Mouse (Mus musculus) MEL-GATA-1-ER (cell line): ENCODE results near the gene Lrrc29.

Experiments
- DNase-seq: peaks from one replicate; pipeline ENCODE4 v3.0.0-alpha.2; 2012; ENCODE audit warnings: low read depth; ENCODE audit errors: extremely low read depth

Lrrc29 gene

GRCm38 (mm10) chr8:105345061-105345975 lies 19.2 kb upstream of the Lrrc29 start:
- no peak for DNase-seq

- DNase-seq, result no peak
These were observed 17.9 kb upstream of the Lrrc29 start for GRCm38 (mm10) chr8:105343791-105344574.

- no peak for DNase-seq
These were observed 16.7 kb upstream of the Lrrc29 start for GRCm38 (mm10) chr8:105342768-105343167.

DNA sequence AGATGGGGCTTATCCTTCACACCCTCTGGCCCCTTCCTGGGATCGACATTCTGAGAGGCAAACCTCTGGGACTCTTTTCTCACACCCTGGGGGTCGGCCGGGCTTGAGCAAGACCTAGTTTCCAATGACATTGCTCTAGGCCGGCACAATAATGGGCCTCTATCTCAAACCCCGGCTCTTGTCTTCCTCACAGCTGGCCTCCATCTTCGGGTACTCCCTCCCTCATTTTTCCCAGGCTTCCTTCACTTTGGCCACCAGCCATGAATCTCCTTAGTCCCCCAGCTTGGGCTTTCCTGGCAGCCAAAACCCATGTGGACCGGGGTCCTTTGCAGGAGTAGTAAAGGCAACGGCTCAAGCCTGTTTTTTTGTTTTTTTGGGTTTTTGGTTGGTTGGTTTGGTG lies 15.3 kb upstream of the Lrrc29 start:
- no peak for DNase-seq

GRCm38 (mm10) chr8:105339886-105340635 lies 14.0 kb upstream of the Lrrc29 start:
- no peak for DNase-seq

DNA sequence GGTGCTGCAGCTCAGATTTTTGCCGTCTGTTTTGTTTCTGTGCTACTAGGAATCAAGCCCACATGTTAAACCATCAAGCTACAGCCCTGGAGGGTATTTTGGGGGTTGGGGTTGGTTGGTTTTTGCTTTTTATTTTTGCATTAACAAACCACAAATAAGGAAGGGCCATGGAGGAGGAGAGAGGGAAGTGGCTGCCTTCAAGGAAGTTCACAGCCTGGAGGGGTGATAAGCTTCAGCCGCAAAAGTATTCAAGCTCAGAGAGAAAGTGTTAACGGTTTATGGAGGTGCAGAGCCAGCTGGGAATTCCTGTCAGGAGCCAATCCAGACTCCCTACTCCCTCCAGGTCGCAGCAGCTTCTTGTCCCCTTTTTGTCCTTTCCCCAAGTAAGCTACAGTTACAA lies 12.9 kb upstream of the Lrrc29 start:
- peak; percentile 80 for DNase-seq

GRCm38 (mm10) chr8:105336373-105337130 lies 10.5 kb upstream of the Lrrc29 start:
- DNase-seq, result no peak

GRCm38 (mm10) chr8:105332523-105332922 lies 6.4 kb upstream of the Lrrc29 start:
- DNase-seq, result no peak

- DNase-seq, result no peak
These were observed 5.9 kb upstream of the Lrrc29 start for GRCm38 (mm10) chr8:105331931-105332330.

DNA sequence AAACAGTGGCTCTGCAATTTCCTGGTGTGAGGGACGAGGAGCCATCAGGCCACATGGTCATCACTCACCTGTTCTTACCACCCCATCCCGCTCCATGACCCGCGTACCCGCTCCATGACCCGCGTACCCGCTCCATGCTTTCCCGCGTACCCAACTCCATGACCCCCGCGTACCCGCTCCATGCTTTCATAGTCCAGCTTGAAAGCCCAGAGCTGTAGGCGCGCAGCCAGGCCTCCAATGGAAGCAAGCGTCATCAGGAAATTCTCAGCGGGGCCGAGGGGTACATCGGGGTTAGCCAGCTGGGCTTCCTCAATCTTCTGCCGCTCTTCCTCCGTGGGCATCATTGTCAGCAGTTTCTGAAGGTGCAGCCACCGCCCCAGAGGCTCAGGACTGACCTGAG lies 5.4 kb upstream of the Lrrc29 start:
- DNase-seq, result no peak

- DNase-seq, result no peak
These were observed 4.2 kb upstream of the Lrrc29 start for GRCm38 (mm10) chr8:105330325-105330724.

GRCm38 (mm10) chr8:105326968-105327367 lies 890 bp upstream of the Lrrc29 start:
- no peak for DNase-seq

DNA sequence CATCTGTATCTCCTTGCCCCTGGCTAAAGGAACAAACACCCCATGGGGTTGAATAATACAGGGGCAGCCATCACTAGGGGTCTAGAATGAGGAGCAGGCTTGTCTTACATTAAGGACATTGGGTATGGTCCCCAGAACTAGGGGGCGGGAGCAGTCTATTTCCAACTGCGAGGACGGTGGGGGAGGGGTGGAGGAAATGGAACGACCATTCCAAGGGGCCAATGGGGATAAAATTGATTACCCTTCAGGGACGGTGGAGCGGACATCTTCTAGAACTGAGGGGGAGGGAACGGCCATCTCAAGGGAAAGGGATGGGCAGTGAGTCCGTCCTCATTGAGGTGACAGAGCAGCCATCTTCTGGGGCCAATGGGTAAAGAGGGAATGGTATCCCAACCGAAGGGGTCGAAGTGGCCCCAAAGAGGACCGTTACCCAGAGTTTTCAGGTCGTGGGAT lies 411 bp downstream of the Lrrc29 start:
- no peak for DNase-seq

GRCm38 (mm10) chr8:105323183-105323582 lies 2.9 kb downstream of the Lrrc29 start:
- peak; percentile 72 for DNase-seq

DNA sequence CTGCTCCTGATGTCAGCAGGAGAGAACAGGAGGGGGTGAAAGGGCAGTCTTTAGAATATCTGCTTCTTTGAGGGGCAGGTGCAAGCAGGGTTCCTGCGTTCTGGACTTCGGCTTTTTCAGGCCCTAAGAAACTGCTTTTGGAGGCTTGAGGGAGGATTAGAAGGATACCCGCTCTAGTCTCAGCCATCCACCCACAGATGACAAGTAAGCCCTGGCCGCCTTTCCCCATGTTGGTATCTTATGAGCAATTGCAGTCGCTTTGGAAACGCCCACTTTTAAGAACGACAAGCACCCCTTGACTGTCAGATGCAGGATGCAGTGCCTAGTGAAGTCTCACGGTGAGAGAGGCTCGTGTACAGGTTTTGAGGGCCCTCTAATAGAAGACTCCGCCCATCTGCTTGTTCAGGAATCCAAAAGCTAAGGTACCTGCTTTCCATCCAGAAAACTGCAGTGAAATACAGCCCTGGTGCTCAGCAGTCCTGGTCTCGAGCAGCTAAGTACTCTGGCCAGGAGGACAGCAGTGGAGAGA lies 7.4 kb downstream of the Lrrc29 start:
- no peak for DNase-seq

DNA sequence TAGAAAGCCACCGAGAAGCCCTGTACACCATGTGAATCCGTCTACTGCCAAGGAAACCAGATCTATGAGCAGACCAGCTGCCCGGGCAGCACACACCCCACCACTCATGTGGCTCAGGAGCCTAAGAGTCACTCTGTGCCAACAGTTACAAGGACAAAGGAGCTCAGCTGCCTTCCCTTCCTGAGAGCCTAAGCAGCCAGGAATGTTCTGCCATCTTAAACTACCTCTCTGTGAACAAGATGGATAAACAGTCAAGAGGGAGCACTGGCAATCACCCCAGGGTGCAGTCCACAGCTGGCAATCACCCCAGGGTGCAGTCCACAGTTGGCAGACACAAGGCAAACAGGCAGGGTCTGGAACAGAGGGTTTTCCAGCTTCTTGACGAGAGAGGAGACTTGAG lies 8.1 kb downstream of the Lrrc29 start:
- no peak for DNase-seq

- DNase-seq, result no peak
These were observed 10.9 kb downstream of the Lrrc29 start for GRCm38 (mm10) chr8:105315073-105315769.

- no peak for DNase-seq
These were observed 12.3 kb downstream of the Lrrc29 start for GRCm38 (mm10) chr8:105313622-105314402.

DNA sequence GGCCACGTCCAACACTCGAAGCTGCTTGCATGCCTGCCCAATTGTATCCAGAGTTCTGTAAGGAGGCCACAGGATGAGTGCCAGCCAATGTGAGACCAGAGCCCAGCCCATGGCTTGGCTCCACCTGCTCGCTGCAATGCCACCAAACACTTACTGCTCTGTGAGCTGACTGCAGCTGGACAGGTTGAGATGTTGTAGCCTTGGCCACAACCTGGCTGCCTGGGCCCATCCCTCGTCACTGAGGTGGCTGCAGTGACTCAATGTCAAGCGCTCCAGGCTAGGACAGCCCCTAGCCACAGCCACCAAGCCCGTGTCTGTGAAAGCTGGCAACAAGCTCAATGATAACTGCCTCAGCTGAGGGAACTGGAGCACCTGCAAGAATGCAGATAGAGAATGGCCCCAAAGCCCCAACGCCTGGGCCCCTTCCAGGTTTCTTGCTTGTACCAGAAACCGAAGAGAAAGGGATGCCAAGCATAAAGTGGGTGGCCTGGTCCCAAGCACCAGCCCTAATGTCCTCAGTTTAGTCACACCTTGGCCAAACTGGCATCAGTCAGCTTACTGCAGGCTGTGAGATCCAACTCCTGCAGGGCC lies 13.1 kb downstream of the Lrrc29 start:
- DNase-seq, result no peak
